Mouse (Mus musculus) erythroblast, embryonic 14.5 days (primary cell): Measurements from ENCODE around the gene Gm8994. TPM values are rescaled to one million over a fixed set of nuclear protein-coding genes. Genes with fewer than 3 reads are reported as not detected.
"Not testable (repeated sequence)": the region's sequence is repeated elsewhere in the genome, so short reads cannot be mapped to it uniquely, and the experiment has no call there.

Experiments
- H3K27me3 ChIP-seq: 2 replicates; pipeline ENCODE4 v1.6.1; 2012; ENCODE audit warnings: inconsistent platforms; ENCODE audit not compliant: control insufficient read depth
- H3K36me3 ChIP-seq: 2 replicates; pipeline ENCODE4 v1.6.1; 2012; ENCODE audit warnings: mild to moderate bottlenecking, inconsistent platforms; ENCODE audit not compliant: control insufficient read depth
- H3K4me1 ChIP-seq: 2 replicates; pipeline ENCODE4 v1.6.1; 2012; ENCODE audit warnings: inconsistent platforms; ENCODE audit not compliant: control insufficient read depth
- H3K4me3 ChIP-seq: replicated peaks from 2 replicates; pipeline ENCODE3; 2012; ENCODE audit warnings: moderate library complexity, mild to moderate bottlenecking, inconsistent platforms
- H3K9me3 ChIP-seq: 2 replicates; pipeline ENCODE4 v1.6.1; 2012; ENCODE audit warnings: low read length, inconsistent platforms, mixed read lengths; ENCODE audit not compliant: control insufficient read depth
- GATA1 ChIP-seq: IDR thresholded peaks from 2 replicates; pipeline ENCODE4 v1.6.1; 2012; ENCODE audit warnings: low read length, inconsistent platforms, mixed read lengths
- TAL1 ChIP-seq: IDR thresholded peaks from 3 replicates; pipeline ENCODE4 v1.6.1; 2012; ENCODE audit warnings: low read length, inconsistent platforms, mixed read lengths
- polyA plus RNA-seq: library from polyadenylated mRNA; stranded (reverse); fragments of >175 nt; gene quantifications from 2 replicates; pipeline ENCODE4 v1.2.3, GENCODE M21; 2012

The Gm8994 gene
- not detected in 2 replicates for polyA plus RNA-seq

- H3K27me3 ChIP-seq, H3K4me1 ChIP-seq, H3K4me3 ChIP-seq, H3K36me3 ChIP-seq, H3K9me3 ChIP-seq: not testable (repeated sequence)
Measured at GRCm38 (mm10) chr6:136327239-136327638, at the start of gene Gm8994. Gene Gm8994 (plus strand): TSS chr6:136327539.

GRCm38 (mm10) chr6:136277685-136278084, 49.7 kb upstream of the Gm8994 start:
- no peak overlapping the region for H3K4me3 ChIP-seq
- no peaks in the 10 kb centered on the region for H3K4me1 ChIP-seq
- no peaks in the 10 kb centered on the region for H3K36me3 ChIP-seq
- no peak for TF ChIP-seq GATA1
- H3K9me3 ChIP-seq: peaks cover 20% of the 10 kb centered on the region
- H3K27me3 ChIP-seq: no peaks in the 10 kb centered on the region

- no peak for TF ChIP-seq TAL1
- no peak for TF ChIP-seq GATA1
- H3K9me3 ChIP-seq: peaks cover 19% of the 10 kb centered on the region
- no peaks in the 10 kb centered on the region for H3K27me3 ChIP-seq
Measured at GRCm38 (mm10) chr6:136284565-136284964, 42.8 kb upstream of the Gm8994 start.

GRCm38 (mm10) chr6:136286180-136286579, 41.2 kb upstream of the Gm8994 start:
- Histone ChIP-seq H3K9me3 (peaks cover 12% of the 10 kb centered on the region), H3K27me3 (no peaks in the 10 kb centered on the region), H3K4me3 (no peak overlapping the region), H3K4me1 (no peaks in the 10 kb centered on the region), H3K36me3 (no peaks in the 10 kb centered on the region)
- TF ChIP-seq GATA1: no peak
- no peak for TF ChIP-seq TAL1

More at GRCm38 (mm10) chr6:136284565-136284964, 42.8 kb upstream of the Gm8994 start:
- Histone ChIP-seq H3K36me3 (no peaks in the 10 kb centered on the region), H3K4me3 (no peak overlapping the region), H3K4me1 (no peaks in the 10 kb centered on the region)

- Histone ChIP-seq H3K4me1 (no peaks in the 10 kb centered on the region), H3K36me3 (no peaks in the 10 kb centered on the region), H3K4me3 (no peak overlapping the region), H3K27me3 (no peaks in the 10 kb centered on the region), H3K9me3 (peaks cover 12% of the 10 kb centered on the region)
- TF ChIP-seq GATA1 (no peak), TAL1 (no peak)
Measured at GRCm38 (mm10) chr6:136286589-136286988, 40.8 kb upstream of the Gm8994 start.

GRCm38 (mm10) chr6:136291424-136291823, 35.9 kb upstream of the Gm8994 start:
- Histone ChIP-seq H3K27me3 (no peaks in the 10 kb centered on the region), H3K4me3 (no peak overlapping the region), H3K4me1 (no peaks in the 10 kb centered on the region), H3K9me3 (peaks cover 19% of the 10 kb centered on the region), H3K36me3 (no peaks in the 10 kb centered on the region)
- no peak for TF ChIP-seq GATA1
- TF ChIP-seq TAL1: no peak

GRCm38 (mm10) chr6:136291951-136292714, 35.2 kb upstream of the Gm8994 start:
- Histone ChIP-seq H3K4me1 (no peaks in the 10 kb centered on the region), H3K4me3 (no peak overlapping the region), H3K27me3 (no peaks in the 10 kb centered on the region), H3K9me3 (peaks cover 19% of the 10 kb centered on the region), H3K36me3 (no peaks in the 10 kb centered on the region)
- TF ChIP-seq GATA1 (no peak), TAL1 (no peak)

GRCm38 (mm10) chr6:136293700-136294099, 33.6 kb upstream of the Gm8994 start:
- Histone ChIP-seq H3K27me3 (no peaks in the 10 kb centered on the region), H3K4me3 (no peak overlapping the region), H3K9me3 (peaks cover 22% of the 10 kb centered on the region), H3K36me3 (no peaks in the 10 kb centered on the region), H3K4me1 (no peaks in the 10 kb centered on the region)
- TF ChIP-seq GATA1: no peak
- no peak for TF ChIP-seq TAL1

GRCm38 (mm10) chr6:136295821-136296220, 31.5 kb upstream of the Gm8994 start:
- H3K4me1 ChIP-seq: no peaks in the 10 kb centered on the region
- H3K27me3 ChIP-seq: no peaks in the 10 kb centered on the region
- H3K4me3 ChIP-seq: no peak overlapping the region
- peaks cover 22% of the 10 kb centered on the region for H3K9me3 ChIP-seq
- no peak for TF ChIP-seq GATA1
- no peak for TF ChIP-seq TAL1
- H3K36me3 ChIP-seq: no peaks in the 10 kb centered on the region

- no peaks in the 10 kb centered on the region for H3K4me1 ChIP-seq
- H3K4me3 ChIP-seq: no peak overlapping the region
- no peaks in the 10 kb centered on the region for H3K27me3 ChIP-seq
- H3K9me3 ChIP-seq: peaks cover 22% of the 10 kb centered on the region
- TF ChIP-seq TAL1 (no peak), GATA1 (no peak)
- H3K36me3 ChIP-seq: no peaks in the 10 kb centered on the region
Measured at GRCm38 (mm10) chr6:136296251-136296650, 31.1 kb upstream of the Gm8994 start.
